Mouse (Mus musculus) embryonic facial prominence, embryonic 14.5 days (tissue): Measurements from ENCODE around the gene Lif. TPM values are rescaled to one million over a fixed set of nuclear protein-coding genes. Genes with fewer than 3 reads are reported as not detected.

Experiments used
- ATAC-seq: fragments of 200-750 bp; cut with Nextera tagmentation; 2 replicates; pipeline ENCODE4 v1.8.0; 2017; ENCODE audit warnings: low read depth, moderate number of reproducible peaks, moderate TSS enrichment
- DNase-seq: peaks from one replicate; pipeline ENCODE4 v3.0.0-alpha.2; 2015; ENCODE audit warnings: low spot score
- H3K27ac ChIP-seq: fragments of 300-500 bp; sonication (generic); replicated peaks from 2 replicates; pipeline ENCODE4 v1.5.1; 2014; ENCODE audit warnings: low read depth, mild to moderate bottlenecking, low read length, moderate library complexity
- H3K27me3 ChIP-seq: fragments of 300-500 bp; sonication (generic); replicated peaks from 2 replicates; pipeline ENCODE4 v1.6.1; 2014; ENCODE audit warnings: low read length; ENCODE audit not compliant: control insufficient read depth, insufficient read depth
- H3K36me3 ChIP-seq: fragments of 300-500 bp; sonication (generic); 2 replicates; pipeline ENCODE4 v1.6.1; 2014; ENCODE audit warnings: low read length, mixed read lengths; ENCODE audit not compliant: control insufficient read depth, insufficient read depth
- H3K4me1 ChIP-seq: fragments of 300-500 bp; sonication (generic); 2 replicates; pipeline ENCODE4 v1.6.1; 2014; ENCODE audit warnings: antibody characterized with exemption, low read length; ENCODE audit not compliant: control insufficient read depth, insufficient read depth
- H3K4me2 ChIP-seq: fragments of 300-500 bp; sonication (generic); 2 replicates; pipeline ENCODE4 v1.6.1; 2014; ENCODE audit warnings: low read depth, mild to moderate bottlenecking, low read length, moderate library complexity, mixed read lengths
- H3K4me3 ChIP-seq: fragments of 300-500 bp; sonication (generic); 2 replicates; pipeline ENCODE4 v1.5.1; 2014; ENCODE audit warnings: low read depth, mild to moderate bottlenecking, low read length
- H3K9ac ChIP-seq: fragments of 300-500 bp; sonication (generic); 2 replicates; pipeline ENCODE4 v1.6.1; 2014; ENCODE audit warnings: low read depth, mild to moderate bottlenecking, low read length, moderate library complexity, mixed read lengths
- H3K9me3 ChIP-seq: fragments of 300-500 bp; sonication (generic); 2 replicates; pipeline ENCODE4 v1.6.1; 2016; ENCODE audit warnings: low read length; ENCODE audit not compliant: control insufficient read depth
- WGBS: fragments of 180-500 bp; shearing (Covaris S2); extraction: QIAGEN DNeasy Blood & Tissue Kit; methylation state at CpG from one replicate; pipeline ENCODE4 v1.1.7; 2014; 5-methylcytosine and 5-hydroxymethylcytosine counted together
- polyA plus RNA-seq: library from polyadenylated mRNA; unstranded; fragments of >200 nt; fragmentation: Nextera tagmentation; extraction: Ambion mirVana; gene quantifications from 2 replicates; pipeline ENCODE4 v1.2.1, GENCODE M21; 2014

Lif gene
- polyA plus RNA-seq = 0.57 and 0.67 TPM in 2 replicates

- Histone ChIP-seq H3K9me3 (no peaks in the 10 kb centered on the region), H3K4me1 (peaks cover 14% of the 10 kb centered on the region), H3K4me2 (no peak within 1 kb of the TSS), H3K4me3 (no peak within 1 kb of the TSS), H3K9ac (no peak within 1 kb of the TSS), H3K27me3 (no peaks in the 10 kb centered on the region), H3K36me3 (no peaks in the 10 kb centered on the region), H3K27ac (no peak within 1 kb of the TSS)
- no peak for DNase-seq
- 52% methylated on average over 10 of the region's 11 CpGs for WGBS
- no peak for ATAC-seq
These were observed at the start of gene Lif for GRCm38 (mm10) chr11:4256846-4257607. Gene Lif, plus strand, starts transcription at chr11:4257557.

GRCm38 (mm10) chr11:4207655-4208054 lies 49.7 kb upstream of the Lif start:
- H3K27ac ChIP-seq = no peak overlapping the region
- H3K9ac ChIP-seq = no peak overlapping the region
- no peak for ATAC-seq
- no peak overlapping the region for H3K4me3 ChIP-seq
- H3K27me3 ChIP-seq = no peaks in the 10 kb centered on the region
- 89% methylated on average over 9 of the region's 9 CpGs for WGBS
- no peak overlapping the region for H3K4me2 ChIP-seq
- no peak for DNase-seq
- H3K36me3 ChIP-seq = peaks cover 46% of the 10 kb centered on the region
- no peaks in the 10 kb centered on the region for H3K9me3 ChIP-seq
- H3K4me1 ChIP-seq = no peaks in the 10 kb centered on the region

- Histone ChIP-seq H3K4me1 (no peaks in the 10 kb centered on the region), H3K4me3 (no peak overlapping the region), H3K4me2 (no peak overlapping the region), H3K27ac (no peak overlapping the region), H3K36me3 (peaks cover 65% of the 10 kb centered on the region), H3K27me3 (no peaks in the 10 kb centered on the region), H3K9me3 (no peaks in the 10 kb centered on the region), H3K9ac (no peak overlapping the region)
- 82% methylated on average over 5 of the region's 5 CpGs for WGBS
- no peak for DNase-seq
- 0 out of 2 replicates have a peak, but pooled peaks have one; percentile 15 for ATAC-seq
These were observed 47.8 kb upstream of the Lif start for GRCm38 (mm10) chr11:4209556-4209955.

GRCm38 (mm10) chr11:4210786-4211185 lies 46.6 kb upstream of the Lif start:
- Histone ChIP-seq H3K4me3 (no peak overlapping the region), H3K9ac (no peak overlapping the region), H3K27me3 (no peaks in the 10 kb centered on the region), H3K4me1 (no peaks in the 10 kb centered on the region), H3K9me3 (no peaks in the 10 kb centered on the region), H3K27ac (no peak overlapping the region), H3K36me3 (peaks cover 73% of the 10 kb centered on the region), H3K4me2 (no peak overlapping the region)
- DNase-seq = no peak
- 94% methylated on average over 1 of the region's 1 CpGs for WGBS
- no peak for ATAC-seq

- Histone ChIP-seq H3K4me2 (no peak overlapping the region), H3K9ac (no peak overlapping the region), H3K4me3 (no peak overlapping the region), H3K4me1 (no peaks in the 10 kb centered on the region), H3K36me3 (peaks cover 61% of the 10 kb centered on the region), H3K9me3 (no peaks in the 10 kb centered on the region), H3K27me3 (no peaks in the 10 kb centered on the region), H3K27ac (no peak overlapping the region)
- DNase-seq (no peak), ATAC-seq (no peak)
- 92% methylated on average over 10 of the region's 10 CpGs for WGBS
These were observed 44.2 kb upstream of the Lif start for GRCm38 (mm10) chr11:4213107-4213506.

GRCm38 (mm10) chr11:4214572-4214971 lies 42.8 kb upstream of the Lif start:
- ATAC-seq (no peak), DNase-seq (no peak)
- H3K27me3 ChIP-seq = peaks cover 4% of the 10 kb centered on the region; the same call in 1 of the 2 replicates

GRCm38 (mm10) chr11:4215061-4215460 lies 42.3 kb upstream of the Lif start:
- no peaks in the 10 kb centered on the region for H3K9me3 ChIP-seq
- no peak overlapping the region for H3K4me3 ChIP-seq
- H3K27me3 ChIP-seq = peaks cover 4% of the 10 kb centered on the region; the same call in 1 of the 2 replicates
- H3K4me1 ChIP-seq = no peaks in the 10 kb centered on the region
- no peak overlapping the region for H3K9ac ChIP-seq
- H3K36me3 ChIP-seq = peaks cover 49% of the 10 kb centered on the region
- no peak for DNase-seq
- WGBS = 81% methylated on average over 10 of the region's 10 CpGs
- H3K4me2 ChIP-seq = no peak overlapping the region
- no peak overlapping the region for H3K27ac ChIP-seq
- no peak for ATAC-seq

More at GRCm38 (mm10) chr11:4214572-4214971, 42.8 kb upstream of the Lif start:
- WGBS = 91% methylated on average over 14 of the region's 14 CpGs
- Histone ChIP-seq H3K9ac (no peak overlapping the region), H3K27ac (no peak overlapping the region), H3K4me2 (no peak overlapping the region), H3K9me3 (no peaks in the 10 kb centered on the region), H3K4me3 (no peak overlapping the region), H3K36me3 (peaks cover 50% of the 10 kb centered on the region), H3K4me1 (no peaks in the 10 kb centered on the region)

GRCm38 (mm10) chr11:4216248-4217000 lies 40.9 kb upstream of the Lif start:
- ATAC-seq (peak; percentile 27; the same call in 1 of the 2 replicates), DNase-seq (peak; percentile 78)
- peaks cover 38% of the 10 kb centered on the region for H3K36me3 ChIP-seq
- no peak overlapping the region for H3K4me2 ChIP-seq
- H3K9ac ChIP-seq = no peak overlapping the region
- peak overlapping the region; percentile 74 for H3K27ac ChIP-seq
- H3K9me3 ChIP-seq = no peaks in the 10 kb centered on the region
- H3K27me3 ChIP-seq = peaks cover 4% of the 10 kb centered on the region; the same call in 1 of the 2 replicates
- 64% methylated on average over 9 of the region's 9 CpGs for WGBS
- H3K4me3 ChIP-seq = no peak overlapping the region
- no peaks in the 10 kb centered on the region for H3K4me1 ChIP-seq
